Mouse (Mus musculus) midbrain, embryonic 16.5 days (tissue): ENCODE results near the gene Gm9507. TPM values are rescaled to one million over a fixed set of nuclear protein-coding genes. Genes with fewer than 3 reads are reported as not detected.
"Not testable (repeated sequence)": the region's sequence is repeated elsewhere in the genome, so short reads cannot be mapped to it uniquely, and the experiment has no call there.

Source experiments
- ATAC-seq: fragments of 200-750 bp; cut with Nextera tagmentation; 2 replicates; pipeline ENCODE4 v1.8.0; 2017; ENCODE audit warnings: moderate TSS enrichment
- H3K27ac ChIP-seq: fragments of 300-500 bp; sonication (generic); 2 replicates; pipeline ENCODE4 v1.5.1; 2014; ENCODE audit warnings: mild to moderate bottlenecking, low read length, mixed read lengths
- H3K27me3 ChIP-seq: fragments of 300-500 bp; sonication (generic); 2 replicates; pipeline ENCODE4 v1.6.1; 2014; ENCODE audit warnings: low read depth, low read length, mixed read lengths; ENCODE audit not compliant: control insufficient read depth, insufficient read depth
- H3K36me3 ChIP-seq: fragments of 300-500 bp; sonication (generic); 2 replicates; pipeline ENCODE4 v1.6.1; 2014; ENCODE audit warnings: mild to moderate bottlenecking, low read length, moderate library complexity, mixed read lengths; ENCODE audit not compliant: control insufficient read depth, insufficient read depth
- H3K4me1 ChIP-seq: fragments of 300-500 bp; sonication (generic); 2 replicates; pipeline ENCODE4 v1.6.1; 2014; ENCODE audit warnings: mild to moderate bottlenecking, low read length, mixed read lengths; ENCODE audit not compliant: control insufficient read depth, insufficient read depth
- H3K4me2 ChIP-seq: fragments of 300-500 bp; sonication (generic); 2 replicates; pipeline ENCODE4 v1.6.1; 2014; ENCODE audit warnings: mild to moderate bottlenecking, low read length, mixed read lengths
- H3K4me3 ChIP-seq: fragments of 300-500 bp; sonication (generic); 2 replicates; pipeline ENCODE4 v1.5.1; 2014; ENCODE audit warnings: low read depth, mild to moderate bottlenecking, low read length, moderate library complexity, mixed read lengths
- H3K9ac ChIP-seq: fragments of 300-500 bp; sonication (generic); 2 replicates; pipeline ENCODE4 v1.6.1; 2014; ENCODE audit warnings: low read depth, low read length, mixed read lengths
- H3K9me3 ChIP-seq: fragments of 300-500 bp; sonication (generic); replicated peaks from 2 replicates; pipeline ENCODE4 v1.6.1; 2014; ENCODE audit warnings: mild to moderate bottlenecking, low read length, mixed read lengths; ENCODE audit not compliant: control insufficient read depth, poor library complexity, severe bottlenecking
- WGBS: fragments of 180-500 bp; shearing (Covaris S2); extraction: QIAGEN DNeasy Blood & Tissue Kit; methylation state at CpG from one replicate; pipeline ENCODE4 v1.1.7; 2014; 5-methylcytosine and 5-hydroxymethylcytosine counted together
- polyA plus RNA-seq: library from polyadenylated mRNA; unstranded; fragments of >200 nt; fragmentation: Nextera tagmentation; extraction: Ambion mirVana; gene quantifications from 2 replicates; pipeline ENCODE4 v1.2.1, GENCODE M21; 2015

The Gm9507 gene
- polyA plus RNA-seq, 1 experiment from 2014 or later: not detected

- not testable (repeated sequence) for H3K27me3 ChIP-seq, ATAC-seq, H3K27ac ChIP-seq, H3K9me3 ChIP-seq, H3K4me2 ChIP-seq, H3K4me3 ChIP-seq, H3K9ac ChIP-seq, H3K4me1 ChIP-seq, H3K36me3 ChIP-seq
- 20% methylated on average over 1 of the region's 1 CpGs for WGBS
Observed at GRCm38 (mm10) chr10:77787876-77788275, 23.8 kb downstream of the Gm9507 start, which contains the start of gene Gm7137. TSS of gene Gm7137 (minus strand) at chr10:77788200.

DNA sequence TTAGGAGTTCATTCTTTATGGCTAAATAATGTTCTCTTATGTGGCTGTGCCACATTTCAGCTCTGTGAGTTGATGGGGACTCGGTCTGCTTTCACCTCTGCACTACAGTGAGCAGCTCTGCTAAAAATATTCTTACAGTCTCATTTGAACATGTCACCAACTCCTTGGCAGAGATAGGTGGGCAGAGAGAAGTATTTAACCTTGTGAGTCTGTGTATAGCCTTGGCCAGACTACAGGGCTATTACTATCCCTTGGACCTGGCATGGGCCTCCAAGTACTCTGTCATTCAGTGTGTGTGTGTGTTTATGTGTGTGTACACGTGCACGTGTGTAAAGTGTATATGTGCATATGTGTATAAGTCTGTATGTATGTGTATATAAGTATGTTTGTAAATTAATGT lies 28.2 kb downstream of the Gm9507 start:
- ATAC-seq, H3K27me3 ChIP-seq, H3K36me3 ChIP-seq, H3K9me3 ChIP-seq, H3K4me3 ChIP-seq, H3K9ac ChIP-seq, H3K4me2 ChIP-seq, H3K4me1 ChIP-seq, H3K27ac ChIP-seq: not testable (repeated sequence)
- 92% methylated on average over 2 of the region's 3 CpGs for WGBS

GRCm38 (mm10) chr10:77782442-77782841 lies 29.2 kb downstream of the Gm9507 start, which contains the start of gene Gm3250:
TSS of gene Gm3250 (minus strand) at chr10:77782542.
- not testable (repeated sequence) for H3K4me3 ChIP-seq, H3K4me2 ChIP-seq, H3K27me3 ChIP-seq, H3K27ac ChIP-seq, H3K9ac ChIP-seq, H3K4me1 ChIP-seq, H3K36me3 ChIP-seq, ATAC-seq, H3K9me3 ChIP-seq
- WGBS: no CpG with 5 or more reads among the region's 1 CpGs

GRCm38 (mm10) chr10:77776844-77777243 lies 34.8 kb downstream of the Gm9507 start, which contains the start of gene Gm7138:
TSS of gene Gm7138 (minus strand) at chr10:77776944.
- not testable (repeated sequence) for H3K27me3 ChIP-seq, H3K4me3 ChIP-seq, H3K4me2 ChIP-seq, ATAC-seq, H3K36me3 ChIP-seq, H3K9me3 ChIP-seq, H3K4me1 ChIP-seq, H3K9ac ChIP-seq, H3K27ac ChIP-seq
- 43% methylated on average over 1 of the region's 1 CpGs for WGBS

GRCm38 (mm10) chr10:77772142-77772541 lies 39.5 kb downstream of the Gm9507 start:
- not testable (repeated sequence) for ATAC-seq, H3K27ac ChIP-seq
- 82% methylated on average over 1 of the region's 3 CpGs for WGBS

DNA sequence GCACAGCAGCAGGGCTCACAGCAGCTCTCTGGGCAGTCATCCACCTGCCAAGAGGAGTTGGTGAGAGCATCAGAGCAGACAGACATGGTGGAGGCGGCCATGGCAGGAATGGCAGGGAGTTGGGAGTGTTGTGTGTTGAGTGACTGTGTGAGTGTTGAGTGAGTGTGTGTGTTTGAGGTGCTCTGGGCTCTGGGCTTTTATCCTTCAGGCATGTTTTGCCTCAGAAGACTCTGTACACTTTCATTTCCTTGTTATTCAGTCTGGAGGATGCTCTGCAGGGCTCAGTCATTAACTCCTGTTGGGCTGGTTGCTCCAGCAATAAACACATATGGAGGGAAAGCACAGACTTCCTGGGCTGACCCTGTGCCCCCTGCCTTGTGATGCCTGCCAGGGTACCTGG lies 40.4 kb downstream of the Gm9507 start, which contains the start of gene Gm3238:
Gm3238 (minus strand) TSS at position 101 of the 400 bp plus-strand sequence.
- not testable (repeated sequence) for H3K27ac ChIP-seq, H3K9ac ChIP-seq, H3K4me2 ChIP-seq, H3K9me3 ChIP-seq, ATAC-seq, H3K36me3 ChIP-seq, H3K27me3 ChIP-seq, H3K4me3 ChIP-seq, H3K4me1 ChIP-seq
- 100% methylated on average over 1 of the region's 1 CpGs for WGBS

More at GRCm38 (mm10) chr10:77772142-77772541, 39.5 kb downstream of the Gm9507 start:
- H3K4me1 ChIP-seq, H3K36me3 ChIP-seq, H3K4me2 ChIP-seq, H3K9me3 ChIP-seq, H3K9ac ChIP-seq, H3K4me3 ChIP-seq, H3K27me3 ChIP-seq: not testable (repeated sequence)

DNA sequence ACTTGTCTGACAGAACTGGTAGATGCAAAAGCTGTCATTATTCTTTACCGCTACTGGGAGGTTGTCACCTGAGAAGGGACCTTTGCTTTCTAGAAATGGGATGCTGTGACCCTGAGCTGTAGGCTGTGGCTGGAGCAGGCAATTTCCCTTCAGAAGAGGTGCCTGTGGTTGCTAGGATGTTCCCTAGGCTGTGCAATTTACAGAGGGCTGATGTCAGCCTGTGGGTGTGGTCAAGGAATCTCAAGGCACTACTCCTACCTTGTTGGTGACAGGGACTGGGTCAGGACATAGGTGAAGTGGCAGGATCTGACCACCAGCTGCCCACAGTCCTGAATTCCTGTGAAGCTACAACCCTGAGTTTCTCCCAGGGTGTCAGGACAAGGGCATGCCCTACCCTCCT lies 41.9 kb downstream of the Gm9507 start:
- WGBS: 91% methylated on average over 1 of the region's 1 CpGs
- H3K27me3 ChIP-seq: no peaks in the 10 kb centered on the region
- H3K27ac ChIP-seq: no peak overlapping the region
- no peak for ATAC-seq
- no peaks in the 10 kb centered on the region for H3K36me3 ChIP-seq
- H3K4me3 ChIP-seq: no peak overlapping the region
- H3K4me2 ChIP-seq: no peak overlapping the region
- no peak overlapping the region for H3K9ac ChIP-seq
- no peaks in the 10 kb centered on the region for H3K9me3 ChIP-seq
- H3K4me1 ChIP-seq: no peaks in the 10 kb centered on the region

Other genes starting within 250 kb of the Gm9507 start
- gene Pttg1ip, start 230.1 kb downstream of the Gm9507 start, polyA plus RNA-seq: 63.6 and 70.8 TPM in 2 replicates
- gene Sumo3, start 205.7 kb downstream of the Gm9507 start, polyA plus RNA-seq: 315 and 350 TPM in 2 replicates
- gene Gm49325, start 205.6 kb downstream of the Gm9507 start, polyA plus RNA-seq: 1.5 and 2.9 TPM in 2 replicates
- 80.9 and 81.8 TPM in 2 replicates for gene Ube2g2, start 189.6 kb downstream of the Gm9507 start, polyA plus RNA-seq
- 1.3 and 1.6 TPM in 2 replicates for gene Tspear, start 125.3 kb downstream of the Gm9507 start, polyA plus RNA-seq
- gene Gm19402, start 121.1 kb downstream of the Gm9507 start, polyA plus RNA-seq: not detected in 2 replicates
- gene Gm9508, start 114.6 kb downstream of the Gm9507 start, polyA plus RNA-seq: not detected in 2 replicates
- not detected in 2 replicates for gene Gm10272, start 105.2 kb downstream of the Gm9507 start, polyA plus RNA-seq
- not detected in 2 replicates for gene Gm10024, start 100.4 kb downstream of the Gm9507 start, polyA plus RNA-seq
- gene Gm10142, start 96.0 kb downstream of the Gm9507 start, polyA plus RNA-seq: not detected in 2 replicates
- gene Krtap12-1, start 91.2 kb downstream of the Gm9507 start, polyA plus RNA-seq: not detected in 2 replicates
- not detected in 2 replicates for gene Gm10100, start 85.4 kb downstream of the Gm9507 start, polyA plus RNA-seq
- not detected in 2 replicates for gene Gm18596, start 69.2 kb downstream of the Gm9507 start, polyA plus RNA-seq
- not detected in 2 replicates for gene Gm9736, start 60.5 kb downstream of the Gm9507 start, polyA plus RNA-seq
- gene Gm3233, start 52.2 kb downstream of the Gm9507 start, polyA plus RNA-seq: not detected in 2 replicates
- gene Gm3238, start 40.5 kb downstream of the Gm9507 start, polyA plus RNA-seq: not detected in 2 replicates
- not detected in 2 replicates for gene Gm7138, start 34.9 kb downstream of the Gm9507 start, polyA plus RNA-seq
- not detected in 2 replicates for gene Gm3250, start 29.3 kb downstream of the Gm9507 start, polyA plus RNA-seq
- gene Gm7137, start 23.6 kb downstream of the Gm9507 start, polyA plus RNA-seq: not detected in 2 replicates
- not detected in 2 replicates for gene Gm9639, start 16.8 kb downstream of the Gm9507 start, polyA plus RNA-seq
- gene Gm19668, start 12.7 kb downstream of the Gm9507 start, polyA plus RNA-seq: not detected in 2 replicates
- not detected in 2 replicates for gene Gm2696, start 2.8 kb upstream of the Gm9507 start, polyA plus RNA-seq
- not detected in 2 replicates for gene Krtap10-4, start 15.3 kb upstream of the Gm9507 start, polyA plus RNA-seq
- not detected in 2 replicates for gene Krtap10-10, start 24.1 kb upstream of the Gm9507 start, polyA plus RNA-seq
- gene Gm36176, start 35.0 kb upstream of the Gm9507 start, polyA plus RNA-seq: not detected in 2 replicates
- not detected in 2 replicates for gene Gm10318, start 41.0 kb upstream of the Gm9507 start, polyA plus RNA-seq
- gene Gm3285, start 50.1 kb upstream of the Gm9507 start, polyA plus RNA-seq: not detected in 2 replicates
- gene Lrrc3, start 90.7 kb upstream of the Gm9507 start, polyA plus RNA-seq: 25.4 and 28.7 TPM in 2 replicates
- 6.3 and 6.4 TPM in 2 replicates for gene Trpm2, start 158.7 kb upstream of the Gm9507 start, polyA plus RNA-seq
- gene 1810043G02Rik, start 166.7 kb upstream of the Gm9507 start, polyA plus RNA-seq: 47.9 and 48.1 TPM in 2 replicates
- 129 and 133 TPM in 2 replicates for gene Pfkl, start 198.2 kb upstream of the Gm9507 start, polyA plus RNA-seq
- gene Dnmt3l, start 230.1 kb upstream of the Gm9507 start, polyA plus RNA-seq: not detected in 2 replicates
- gene Aire, start 231.8 kb upstream of the Gm9507 start, polyA plus RNA-seq: 0.11 and 0.19 TPM in 2 replicates